Mouse (Mus musculus): ENCODE data around the gene Tenm2.

- TF ChIP-seq CTCF (IDR thresholded peaks at IDR 0.05 in 2 of 3, conservative IDR thresholded peaks at IDR 0.05 in 1 of 3; ENCODE audit: control insufficient read depth in 1 of 3, insufficient read depth in 1 of 3, low read depth in 2 of 3, low read length in 3 of 3, poor library complexity in 1 of 3, severe bottlenecking in 1 of 3), result no peak
- no peak for TF ChIP-seq E2F4 (IDR thresholded peaks at IDR 0.05; ENCODE audit: borderline replicate concordance, low read depth, low read length)
- TF ChIP-seq TAL1 (IDR thresholded peaks at IDR 0.05; ENCODE audit: low read length), result no peak
- no peak for TF ChIP-seq MAX (IDR thresholded peaks at IDR 0.05; ENCODE audit: low read length)
- no peak for TF ChIP-seq HCFC1 (IDR thresholded peaks at IDR 0.05; ENCODE audit: low read depth, low read length)
- TF ChIP-seq RCOR1 (IDR thresholded peaks at IDR 0.05; ENCODE audit: low read depth, low read length), result no peak
- TF ChIP-seq GATA1 (IDR thresholded peaks at IDR 0.05; ENCODE audit: low read depth, low read length), result no peak
- no peak for TF ChIP-seq POLR2A (IDR thresholded peaks at IDR 0.05; ENCODE audit: control insufficient read depth in 1 of 2, insufficient read depth in 1 of 2, low read depth in 1 of 2, low read length in 2 of 2, poor library complexity in 1 of 2)
- TF ChIP-seq EP300 (IDR thresholded peaks at IDR 0.05; ENCODE audit: low read depth in 1 of 2, low read length in 2 of 2), result no peak
- no peak for TF ChIP-seq MYB (IDR thresholded peaks at IDR 0.05; ENCODE audit: low read depth, low read length)
- no peak for TF ChIP-seq ZNF384 (IDR thresholded peaks at IDR 0.05; ENCODE audit: low read depth, low read length)
- TF ChIP-seq KAT2A (conservative IDR thresholded peaks at IDR 0.05; ENCODE audit: low read depth, low read length), result no peak
- TF ChIP-seq BHLHE40 (IDR thresholded peaks at IDR 0.05; ENCODE audit: borderline replicate concordance, low read depth, low read length), result no peak
Measured at GRCm38 (mm10) chr11:36309317-36309716, 926.4 kb downstream of the Tenm2 start.

Data from MEL (cell line).